Mouse (Mus musculus) sigmoid colon, adult 10 weeks (tissue): ENCODE results near the gene Mier3. TPM values are rescaled to one million over a fixed set of nuclear protein-coding genes. Genes with fewer than 3 reads are reported as not detected.

Experiments used
- polyA plus RNA-seq: library from polyadenylated mRNA; stranded (reverse); fragments of 350-450 nt; fragmentation: Illumina TruSeq; extraction: RNeasy Lipid Tissue Mini Kit (QIAGEN cat#74804); gene quantifications from one replicate; pipeline ENCODE4 v1.2.3, GENCODE M21; 2014; ENCODE audit warnings: low read depth, low replicate concordance

Gene Mier3
- polyA plus RNA-seq: 121 TPM

DNA sequence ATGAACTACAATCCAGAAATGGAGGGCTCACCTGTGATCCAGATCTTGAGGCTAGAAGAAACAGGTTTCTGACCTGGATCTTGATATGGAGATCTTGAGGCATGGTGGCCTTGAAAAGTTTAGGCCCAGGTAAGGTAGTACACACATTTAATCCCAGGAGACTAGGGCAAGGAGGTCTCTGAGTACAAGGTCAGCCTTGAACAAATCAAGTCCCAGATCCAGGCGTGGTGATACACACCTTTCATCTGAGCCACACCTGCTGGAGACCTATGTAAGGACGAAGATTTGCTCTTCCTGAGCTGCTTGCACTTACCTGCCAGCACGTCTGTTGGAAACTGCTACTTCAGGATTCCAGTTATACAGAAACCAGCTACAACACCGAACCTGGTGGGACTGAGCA lies at the start of gene Mier3:
Gene Mier3 (plus strand): TSS at position 301 of the 400 bp plus-strand sequence.

Other genes with a start within 250 kb of the Mier3 start
- 324 TPM for gene Gpbp1, start 190.9 kb upstream of the Mier3 start, polyA plus RNA-seq
- not detected for gene Gm49496, start 131.0 kb upstream of the Mier3 start, polyA plus RNA-seq
- not detected for gene Gm10198, start 88.2 kb upstream of the Mier3 start, polyA plus RNA-seq
- gene Map3k1, start 128.0 kb downstream of the Mier3 start, polyA plus RNA-seq: 26.2 TPM